Mouse (Mus musculus): ENCODE measurements at regions not wholly inside any gene's neighbourhood (a gene's known extent, or its start where the extent isn't known, plus 50 kb on each side); places are given as distances from the start of the nearest gene placed in this dataset.

DNA sequence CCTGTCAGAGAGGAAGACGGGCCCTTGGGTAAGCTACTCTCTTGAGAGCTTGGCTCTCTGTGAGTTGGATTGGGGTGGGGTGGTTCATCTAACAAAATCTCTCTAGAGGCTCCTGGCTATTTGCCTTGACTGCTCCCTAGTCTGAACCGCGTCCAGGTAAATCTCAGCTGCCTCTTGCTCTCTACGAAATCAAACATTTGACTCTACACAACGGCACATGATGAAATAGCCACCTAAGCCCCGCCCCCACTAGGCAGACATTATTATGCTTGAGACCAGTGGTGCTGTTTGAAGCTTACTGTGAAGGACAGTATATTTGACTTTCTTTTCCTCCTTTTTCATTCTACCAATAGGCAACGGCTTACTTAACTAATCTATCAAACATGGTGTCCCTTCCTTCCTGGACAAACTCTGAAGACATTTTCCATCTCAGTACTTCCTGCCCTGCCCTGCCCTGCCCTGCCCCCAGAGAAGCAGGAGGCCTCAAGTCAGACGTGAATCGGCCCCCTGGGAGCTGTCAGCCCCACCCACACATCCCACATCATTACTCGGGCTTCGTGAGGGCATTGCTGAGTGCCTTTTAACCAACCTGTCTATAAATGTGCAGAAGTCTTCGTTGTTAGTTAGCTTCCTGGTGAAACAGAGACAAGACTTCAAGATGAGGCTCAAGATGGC, 103.4 kb upstream of the Rreb1 start:
- no peak for TF ChIP-seq CTCF (IDR thresholded peaks at IDR 0.05; ENCODE audit: insufficient read depth, low read length)
- no peak for TF ChIP-seq POLR2A (IDR thresholded peaks at IDR 0.05; ENCODE audit: borderline replicate concordance, extremely low read depth, low read depth, low read length)

All from lung, adult 2 months (tissue).